Mouse (Mus musculus) ovary, adult 2 months (tissue): ENCODE results near the gene Foxn1. TPM values are rescaled to one million over a fixed set of nuclear protein-coding genes. Genes with fewer than 3 reads are reported as not detected.

Experiments
- polyA plus RNA-seq: library from polyadenylated mRNA; depleted of rRNA; stranded (reverse); fragments of >200 nt; gene quantifications from 2 replicates; pipeline ENCODE4 v1.2.3, GENCODE M21; 2012; rRNA removed

The Foxn1 gene
- not detected in 2 replicates for polyA plus RNA-seq

GRCm38 (mm10) chr11:78386508-78387043 is at the start of gene Foxn1:
Gene Foxn1, minus strand, starts transcription at chr11:78386558.

GRCm38 (mm10) chr11:78422055-78422819 is 35.9 kb upstream of the Foxn1 start, which contains the start of gene Slc13a2:
Gene Slc13a2, minus strand, starts transcription at chr11:78422217.

GRCm38 (mm10) chr11:78343381-78344327 is 42.7 kb downstream of the Foxn1 start, which contains the start of gene Unc119:
Gene Unc119, plus strand, starts transcription at chr11:78343482.

GRCm38 (mm10) chr11:78327634-78328511 is 58.5 kb downstream of the Foxn1 start, which contains the start of gene Pigs:
Gene Pigs, plus strand, starts transcription at chr11:78328415.

GRCm38 (mm10) chr11:78322860-78323259 is 63.5 kb downstream of the Foxn1 start, which contains the start of gene Aldoc:
Gene Aldoc, plus strand, starts transcription at chr11:78322968.

Other genes starting within 250 kb of the Foxn1 start
- 122 and 141 TPM in 2 replicates for gene Traf4, start 221.0 kb downstream of the Foxn1 start, polyA plus RNA-seq
- 34.2 and 34.3 TPM in 2 replicates for gene Nek8, start 209.9 kb downstream of the Foxn1 start, polyA plus RNA-seq
- gene Tlcd1, start 209.8 kb downstream of the Foxn1 start, polyA plus RNA-seq, result 100 and 122 TPM in 2 replicates
- 166 and 182 TPM in 2 replicates for gene Rpl23a, start 203.0 kb downstream of the Foxn1 start, polyA plus RNA-seq
- 162 and 227 TPM in 2 replicates for gene Rab34, start 198.1 kb downstream of the Foxn1 start, polyA plus RNA-seq
- gene Proca1, start 193.2 kb downstream of the Foxn1 start, polyA plus RNA-seq, result 0.90 and 1.1 TPM in 2 replicates
- gene Sdf2, start 140.8 kb downstream of the Foxn1 start, polyA plus RNA-seq, result 160 and 201 TPM in 2 replicates
- 17.8 and 25.3 TPM in 2 replicates for gene Supt6, start 140.6 kb downstream of the Foxn1 start, polyA plus RNA-seq
- gene 2610507B11Rik, start 124.8 kb downstream of the Foxn1 start, polyA plus RNA-seq, result 88.4 and 89.1 TPM in 2 replicates
- 0.15 and 0.23 TPM in 2 replicates for gene BC030499, start 95.7 kb downstream of the Foxn1 start, polyA plus RNA-seq
- gene Spag5, start 85.0 kb downstream of the Foxn1 start, polyA plus RNA-seq, result 11.1 and 11.4 TPM in 2 replicates
- 67.1 and 68.0 TPM in 2 replicates for gene Aldoc, start 63.6 kb downstream of the Foxn1 start, polyA plus RNA-seq
- 107 and 137 TPM in 2 replicates for gene Pigs, start 58.1 kb downstream of the Foxn1 start, polyA plus RNA-seq
- gene Unc119, start 43.1 kb downstream of the Foxn1 start, polyA plus RNA-seq, result 97.4 and 148 TPM in 2 replicates
- gene Slc13a2, start 35.7 kb upstream of the Foxn1 start, polyA plus RNA-seq, result 1.8 TPM in 2 replicates
- gene Slc46a1, start 79.1 kb upstream of the Foxn1 start, polyA plus RNA-seq, result 45.6 and 45.9 TPM in 2 replicates
- gene Sarm1, start 111.2 kb upstream of the Foxn1 start, polyA plus RNA-seq, result 1.8 and 2.0 TPM in 2 replicates
- 9.1 and 12.5 TPM in 2 replicates for gene Vtn, start 112.5 kb upstream of the Foxn1 start, polyA plus RNA-seq
- gene Sebox, start 116.9 kb upstream of the Foxn1 start, polyA plus RNA-seq, result 1.8 and 2.2 TPM in 2 replicates
- gene Tmem199, start 125.6 kb upstream of the Foxn1 start, polyA plus RNA-seq, result 10.1 and 13.4 TPM in 2 replicates
- gene Poldip2, start 125.6 kb upstream of the Foxn1 start, polyA plus RNA-seq, result 75.3 and 83.9 TPM in 2 replicates
- gene Tnfaip1, start 149.8 kb upstream of the Foxn1 start, polyA plus RNA-seq, result 42.6 and 47.1 TPM in 2 replicates
- 115 and 119 TPM in 2 replicates for gene Ift20, start 149.8 kb upstream of the Foxn1 start, polyA plus RNA-seq
- 26.2 and 35.9 TPM in 2 replicates for gene Tmem97, start 164.2 kb upstream of the Foxn1 start, polyA plus RNA-seq